Mouse (Mus musculus): ENCODE measurements around the gene Pttg1.

- TF ChIP-seq CTCF (IDR thresholded peaks at IDR 0.05) (no peak), EP300 (IDR thresholded peaks at IDR 0.05; ENCODE audit: insufficient read depth, low read depth, low read length) (no peak)
Observed at GRCm38 (mm10) chr11:43373367-43373766, 52.7 kb downstream of the Pttg1 start.

Measured in heart, adult 2 months (tissue).